Mouse (Mus musculus) inflammation-experienced regulatory T-cells (primary cell): ENCODE results near the gene Hemgn. TPM values are rescaled to one million over a fixed set of nuclear protein-coding genes. Genes with fewer than 3 reads are reported as not detected.

Experiments
- polyA plus RNA-seq, 2 experiments: library from polyadenylated mRNA; unstranded; fragments of 100-300 nt; shearing (Covaris generic); gene quantifications; one replicate each; pipeline ENCODE4 v1.2.1; 2017

Gene Hemgn
- under 1 TPM in 1 of 2 experiments, not detected in 1; 0.23 TPM for polyA plus RNA-seq

GRCm38 (mm10) chr4:46413406-46413805, at the start of gene Hemgn:
TSS of gene Hemgn (minus strand) at chr4:46413506.

GRCm38 (mm10) chr4:46450519-46451131, 37.3 kb upstream of the Hemgn start, which contains the start of gene Anp32b:
TSS of gene Anp32b (plus strand) at chr4:46450902.

GRCm38 (mm10) chr4:46389013-46389611, 24.2 kb downstream of the Hemgn start, which contains the start of gene Trmo:
TSS of gene Trmo (minus strand) at chr4:46389437.

Other genes starting within 250 kb of the Hemgn start
- 10 to 100 TPM; 38.7 to 44.0 TPM for gene Xpa, start 217.2 kb downstream of the Hemgn start, polyA plus RNA-seq
- gene Foxe1, start 69.9 kb downstream of the Hemgn start, polyA plus RNA-seq: under 1 TPM; 0.07 to 0.72 TPM
- 10 to 100 TPM; 20.4 to 30.4 TPM for gene Trmo, start 24.1 kb downstream of the Hemgn start, polyA plus RNA-seq
- 100 to 1,000 TPM; 206 to 218 TPM for gene Anp32b, start 37.4 kb upstream of the Hemgn start, polyA plus RNA-seq
- gene Nans, start 75.7 kb upstream of the Hemgn start, polyA plus RNA-seq: 10 to 100 TPM; 70.9 to 72.2 TPM
- gene Trim14, start 122.6 kb upstream of the Hemgn start, polyA plus RNA-seq: 100 to 1,000 TPM; 125 to 138 TPM
- gene Coro2a, start 188.7 kb upstream of the Hemgn start, polyA plus RNA-seq: 100 to 1,000 TPM; 132 to 160 TPM
- 1 to 10 TPM; 2.1 to 2.7 TPM for gene Tbc1d2, start 236.7 kb upstream of the Hemgn start, polyA plus RNA-seq